Comparison of ENCODE assay signal across 8 mouse cellular contexts in the genomic region with DNA sequence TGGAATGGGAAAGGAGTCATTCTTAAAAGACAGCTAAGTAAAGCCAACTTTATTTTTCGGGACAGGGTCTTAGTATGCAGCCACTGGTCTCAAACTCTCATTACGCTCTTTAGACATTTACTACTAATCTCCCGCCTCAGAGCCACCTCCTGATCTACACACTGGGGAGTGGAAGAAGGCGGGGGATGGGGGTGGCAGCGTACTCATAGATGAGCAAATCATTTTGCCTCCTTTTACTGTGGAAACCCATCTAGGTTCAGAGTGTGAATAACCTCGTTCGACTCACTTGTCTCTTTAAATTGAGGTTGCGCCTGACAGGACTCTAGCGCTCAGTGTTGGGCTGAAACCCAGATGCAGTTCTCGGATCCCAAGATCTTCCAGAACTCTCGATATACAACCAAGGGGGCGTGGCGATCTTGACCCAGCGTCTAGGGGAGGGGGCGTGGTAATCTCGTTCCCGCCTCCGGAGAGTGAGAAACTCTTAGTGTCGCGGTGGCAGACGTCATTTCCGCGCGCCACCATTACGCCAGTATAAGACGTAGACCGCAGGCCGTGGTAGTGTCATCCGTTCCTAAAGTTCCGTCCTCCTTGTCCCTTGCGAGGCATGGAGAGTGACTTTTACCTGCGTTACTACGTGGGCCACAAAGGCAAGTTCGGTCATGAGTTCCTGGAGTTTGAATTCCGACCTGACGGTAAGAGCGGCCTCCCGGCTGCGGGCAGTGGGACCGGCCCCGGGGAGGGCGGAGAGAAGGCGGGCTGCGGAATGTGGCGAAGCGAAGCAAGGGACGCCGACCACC. TPM values are rescaled to one million over a fixed set of nuclear protein-coding genes. Genes with fewer than 3 reads are reported as not detected.
DNase-seq lines count a peak whose midpoint lies in the region; ATAC-seq lines count a peak whose summit lies in the region.

TSS of gene Magoh (plus strand) at position 502 of the 797 bp plus-strand sequence.

- peak within 1 kb of the TSS; percentile 81 for H3K9ac ChIP-seq in forebrain, embryonic 14.5 days (ENCODE audit: low read length)
- H3K9ac ChIP-seq in neural tube, embryonic 15.5 days (replicated peaks), result peak within 1 kb of the TSS; percentile 79

- WGBS in forebrain, embryonic 14.5 days, result 2% methylated on average over 48 of the region's 48 CpGs
- 3% methylated on average over 48 of the region's 48 CpGs for WGBS in neural tube, embryonic 15.5 days

- H3K27me3 ChIP-seq in forebrain, embryonic 14.5 days (replicated peaks; ENCODE audit: control insufficient read depth, insufficient read depth, low read length), result no peaks in the 10 kb centered on the region
- H3K27me3 ChIP-seq in neural tube, embryonic 15.5 days (replicated peaks), result no peaks in the 10 kb centered on the region

- H3K4me3 ChIP-seq in forebrain, embryonic 14.5 days (ENCODE audit: low read depth, low read length), result peak within 1 kb of the TSS; percentile 77
- H3K4me3 ChIP-seq in neural tube, embryonic 15.5 days (replicated peaks), result peak within 1 kb of the TSS; percentile 87

- DNase-seq in ES-CJ7 (ENCODE audit: low read depth, low spot score), result peak; percentile 96
- peak; percentile 92 for DNase-seq in cerebellum, adult 11 months
- peak; percentile 98 for DNase-seq in forebrain, embryonic 14.5 days (ENCODE audit: low spot score)
- DNase-seq in heart, postnatal 14 days, result peak; percentile 93 to 97
- peak; percentile 97 for DNase-seq in layer of hippocampus, adult 11-12 months (ENCODE audit: low spot score)
- peak; percentile 96 to 97 for DNase-seq in lung, adult 18-20 months
- peak; percentile 96 for DNase-seq in testis, postnatal 14 days (ENCODE audit: low spot score)

- H3K4me1 ChIP-seq in forebrain, embryonic 14.5 days (ENCODE audit: control insufficient read depth, insufficient read depth, low read length), result peaks cover 5% of the 10 kb centered on the region
- H3K4me1 ChIP-seq in neural tube, embryonic 15.5 days, result peaks cover 21% of the 10 kb centered on the region

- peak within 1 kb of the TSS; percentile 63; the same call in 1 of the 2 replicates for H3K27ac ChIP-seq in forebrain, embryonic 14.5 days (ENCODE audit: low read depth, low read length)
- peak within 1 kb of the TSS; percentile 80 for H3K27ac ChIP-seq in neural tube, embryonic 15.5 days (replicated peaks)

- peak; percentile 96 for ATAC-seq in forebrain, embryonic 14.5 days
- ATAC-seq in neural tube, embryonic 15.5 days (ENCODE audit: low FRiP score), result peak; percentile 95

- H3K9me3 ChIP-seq in forebrain, embryonic 14.5 days (replicated peaks; ENCODE audit: control insufficient read depth, low read length), result no peaks in the 10 kb centered on the region
- no peaks in the 10 kb centered on the region for H3K9me3 ChIP-seq in neural tube, embryonic 15.5 days (replicated peaks)

- H3K36me3 ChIP-seq in forebrain, embryonic 14.5 days (ENCODE audit: control insufficient read depth, insufficient read depth, low read length), result peaks cover 46% of the 10 kb centered on the region
- peaks cover 37% of the 10 kb centered on the region for H3K36me3 ChIP-seq in neural tube, embryonic 15.5 days

- peak within 1 kb of the TSS; percentile 59 for H3K4me2 ChIP-seq in forebrain, embryonic 14.5 days (ENCODE audit: low read length)
- H3K4me2 ChIP-seq in neural tube, embryonic 15.5 days, result peak within 1 kb of the TSS; percentile 77

- intact Hi-C loops in heart, postnatal 14 days (cut with DNase I), result no loop called here

RNA-seq across cellular contexts. Expression of gene Magoh, which starts in this region (rescaled TPM):
- polyA plus RNA-seq in forebrain, embryonic 14.5 days (2014; fragmentation: Nextera tagmentation; extraction: Ambion mirVana), result 151 and 175 TPM in 2 replicates
- total RNA-seq in heart, postnatal 14 days (2021), result 10 to 100 TPM; 46.4 to 52.0 TPM
- polyA plus RNA-seq in neural tube, embryonic 15.5 days (2015; fragmentation: Nextera tagmentation; extraction: Ambion mirVana), result 105 and 120 TPM in 2 replicates

Comparison
In these comparisons a context has a peak if more than half of its experiments do, and no peak if none do; other contexts are left out.
1. Peak in every context shown above with its lines: DNase-seq, ATAC-seq, H3K4me3 ChIP-seq and H3K27ac ChIP-seq.